Mouse (Mus musculus): ENCODE measurements around the gene Tmem56. TPM values are rescaled to one million over a fixed set of nuclear protein-coding genes. Genes with fewer than 3 reads are reported as not detected.
A peak's percentile ranks its signal among the peaks of the same experiment; 100 is the strongest.

The Tmem56 gene
- polyA plus RNA-seq, 1 experiment: 2.8 TPM

DNA sequence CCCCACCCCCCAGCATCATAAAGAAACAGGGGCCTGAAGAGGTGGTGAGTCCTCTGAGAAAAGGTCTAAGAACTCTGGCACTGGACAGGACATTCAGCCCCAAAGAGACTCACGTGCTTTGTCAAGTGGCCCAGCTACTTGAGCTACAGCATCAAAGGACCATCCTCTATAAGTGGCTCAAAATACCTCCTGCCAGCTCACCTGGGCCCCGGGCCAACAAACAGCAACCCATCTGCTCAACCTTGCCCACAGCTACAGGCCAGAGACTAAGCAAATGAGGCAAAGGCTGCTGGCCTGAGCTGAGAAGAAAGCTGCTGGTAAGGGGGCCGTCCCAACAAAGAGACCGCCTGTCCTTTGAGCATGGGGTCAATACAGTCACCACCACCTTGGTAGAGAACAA lies 5.3 kb downstream of the Tmem56 start:
- DNase-seq (ENCODE audit: low read depth): no peak

- no peak for DNase-seq (ENCODE audit: low read depth)
Observed at GRCm38 (mm10) chr3:121277009-121277408, 5.9 kb downstream of the Tmem56 start.

DNA sequence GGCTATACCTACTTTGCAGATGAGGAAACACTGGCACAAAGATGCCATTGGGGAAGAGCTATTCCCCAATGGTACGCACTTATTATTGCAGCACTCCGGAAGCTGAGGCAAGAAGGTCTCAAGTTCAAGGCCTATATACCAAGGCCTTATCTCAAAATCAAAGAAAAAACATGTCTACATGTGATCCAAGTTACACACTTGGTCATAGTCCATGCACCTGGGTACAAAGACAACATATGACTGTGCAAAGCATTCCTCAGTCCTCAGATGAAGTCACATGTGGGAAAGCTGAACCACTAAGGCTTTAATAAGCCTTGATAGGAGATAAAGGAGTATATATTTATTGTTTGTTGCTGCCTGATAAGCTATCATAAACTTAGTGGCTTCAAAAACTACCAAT lies 8.9 kb downstream of the Tmem56 start:
- DNase-seq (ENCODE audit: low read depth): no peak

DNA sequence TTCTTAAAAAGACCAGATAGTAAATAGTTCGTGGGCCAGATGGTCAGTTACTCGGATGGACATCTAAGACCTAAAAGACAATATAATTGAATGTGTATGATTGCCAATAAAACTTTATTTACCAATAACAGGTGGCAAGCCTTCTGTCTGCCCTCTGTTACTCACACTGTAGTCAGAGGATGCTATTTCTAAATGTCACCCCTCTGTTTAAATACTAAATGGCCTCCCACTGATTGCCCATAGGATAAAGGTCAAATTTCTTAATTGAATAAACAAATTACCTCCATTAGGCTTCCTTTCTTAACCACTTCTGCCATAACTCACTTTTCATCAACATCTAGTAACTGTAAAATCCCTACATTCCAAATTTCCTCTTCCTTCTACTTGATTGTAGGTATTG lies 10.3 kb downstream of the Tmem56 start:
- no peak for DNase-seq (ENCODE audit: low read depth)

DNA sequence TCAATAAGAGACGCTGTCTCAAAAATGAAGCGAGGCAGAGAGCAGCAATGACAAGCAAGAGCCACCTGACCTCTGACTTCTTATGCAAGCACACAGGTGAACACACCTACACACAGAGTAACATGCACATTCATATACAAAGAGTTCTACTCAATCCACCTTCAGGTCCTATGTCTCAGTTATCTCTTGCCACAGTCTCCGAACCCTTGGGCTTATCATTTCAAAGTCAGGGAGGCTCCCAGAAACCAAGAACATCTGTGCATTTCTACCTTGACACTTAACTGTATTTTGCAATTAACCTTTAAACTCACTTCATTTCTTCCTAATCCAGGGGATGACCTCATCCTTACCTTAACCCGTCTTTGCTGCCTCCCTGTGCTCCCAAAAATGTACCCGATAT lies 15.6 kb downstream of the Tmem56 start:
- DNase-seq (ENCODE audit: low read depth): no peak

GRCm38 (mm10) chr3:121264242-121264641 lies 18.7 kb downstream of the Tmem56 start:
- DNase-seq (ENCODE audit: low read depth): no peak

GRCm38 (mm10) chr3:121263205-121263548 lies 19.7 kb downstream of the Tmem56 start:
- DNase-seq (ENCODE audit: low read depth): no peak

DNA sequence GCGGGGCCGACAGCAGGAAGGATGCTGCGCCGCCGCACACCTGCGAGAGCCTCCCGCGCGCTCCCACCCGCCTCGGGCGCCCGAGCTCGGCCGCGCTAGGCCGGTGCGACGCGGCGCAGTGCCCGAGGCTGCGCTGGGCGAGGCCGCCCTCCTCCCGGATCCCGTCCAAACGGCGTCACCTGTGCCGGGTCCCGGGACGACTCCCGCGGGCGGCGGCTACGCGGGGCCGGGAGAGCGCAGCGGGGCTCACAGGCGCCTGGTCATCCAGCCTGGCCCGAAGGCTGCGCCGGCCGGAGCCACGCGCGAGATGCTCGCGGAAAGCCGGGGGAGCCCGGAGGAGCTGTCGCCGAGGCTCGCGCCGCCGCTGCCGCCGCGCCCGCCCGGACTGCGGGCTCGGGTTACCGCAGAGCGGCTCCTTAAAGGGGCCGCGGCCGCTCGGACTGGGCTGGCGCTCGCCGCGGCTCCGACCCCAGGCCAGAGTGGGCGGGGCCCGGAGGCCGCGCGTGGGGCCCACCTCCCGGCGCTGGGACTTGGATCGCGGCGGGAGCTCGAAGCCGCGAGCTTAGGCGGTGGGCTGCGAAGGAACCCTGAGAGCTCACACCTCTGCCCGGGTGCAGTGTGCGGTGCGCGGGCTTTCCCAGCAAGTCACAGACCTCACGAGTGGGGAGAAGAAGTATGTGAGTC lies 20.2 kb downstream of the Tmem56 start:
- no peak for DNase-seq (ENCODE audit: low read depth)

GRCm38 (mm10) chr3:121261939-121262520 lies 20.9 kb downstream of the Tmem56 start:
- no peak for DNase-seq (ENCODE audit: low read depth)

GRCm38 (mm10) chr3:121261251-121261650 lies 21.6 kb downstream of the Tmem56 start:
- DNase-seq (ENCODE audit: low read depth): no peak

- no peak for DNase-seq (ENCODE audit: low read depth)
Observed at GRCm38 (mm10) chr3:121260831-121261230, 22.1 kb downstream of the Tmem56 start.

DNA sequence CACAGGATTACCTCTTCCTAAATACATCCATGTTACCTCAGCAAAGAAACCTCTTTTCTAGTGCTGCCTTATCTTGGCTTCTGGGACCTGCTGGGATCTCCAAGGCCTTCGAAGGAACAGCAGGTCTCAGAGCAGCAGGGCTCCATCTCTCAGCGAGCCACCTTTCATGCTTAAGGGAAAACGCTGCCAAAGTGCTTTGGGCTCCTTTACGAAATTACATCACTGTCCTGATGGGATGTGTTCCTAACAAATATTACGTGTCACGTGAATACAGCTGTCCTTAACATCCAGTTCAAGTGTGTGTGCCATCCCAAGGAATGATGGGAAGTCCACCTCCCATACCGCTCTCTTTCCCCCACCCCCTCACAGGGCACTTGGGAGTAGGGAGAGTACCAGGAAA lies 22.9 kb downstream of the Tmem56 start:
- no peak for DNase-seq (ENCODE audit: low read depth)

DNA sequence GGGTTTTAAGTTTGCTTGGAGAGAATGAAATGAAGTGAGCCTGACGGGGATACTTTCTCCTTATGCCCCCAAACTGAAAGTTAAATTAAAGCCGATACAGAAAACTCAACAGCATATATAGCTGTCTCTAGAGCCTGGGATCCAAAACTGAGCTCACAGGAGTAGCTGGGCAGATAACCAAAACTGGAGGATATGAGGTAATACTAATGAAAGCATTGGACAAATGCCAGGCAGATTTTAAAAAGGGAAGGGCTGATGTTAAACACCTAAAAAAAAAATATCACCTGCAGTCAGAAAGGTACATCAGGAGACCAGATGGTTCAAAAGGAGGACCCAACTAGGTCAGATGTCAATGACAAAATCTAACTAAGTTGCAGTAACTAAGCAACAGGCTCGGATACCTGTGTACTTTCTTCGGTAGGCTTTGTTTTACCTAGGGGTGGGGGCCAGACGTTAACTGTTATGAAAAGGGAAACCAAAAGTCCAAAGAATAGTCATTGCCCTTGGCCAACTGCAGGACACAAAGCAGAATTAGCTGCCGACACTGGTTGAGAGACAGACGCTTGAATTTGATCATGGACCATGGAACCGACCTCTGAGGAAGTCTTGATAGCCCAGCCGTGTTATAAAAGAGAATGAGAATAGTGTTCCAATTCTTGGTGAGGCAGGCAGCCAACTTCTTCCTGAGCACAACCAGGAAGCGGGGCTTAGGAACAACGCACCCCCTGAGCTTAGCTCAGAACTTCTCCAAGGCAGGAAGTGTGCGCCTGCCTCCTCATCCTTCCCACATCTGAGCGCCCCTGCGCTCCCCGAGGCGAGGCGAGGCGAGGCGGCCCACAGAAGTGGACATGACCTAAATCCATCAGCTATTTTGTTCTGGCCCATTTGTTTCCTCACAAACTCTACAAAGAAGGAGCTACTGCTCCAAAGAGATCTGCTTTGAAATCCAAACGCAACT lies 24.1 kb downstream of the Tmem56 start:
- no peak for DNase-seq (ENCODE audit: low read depth)

DNA sequence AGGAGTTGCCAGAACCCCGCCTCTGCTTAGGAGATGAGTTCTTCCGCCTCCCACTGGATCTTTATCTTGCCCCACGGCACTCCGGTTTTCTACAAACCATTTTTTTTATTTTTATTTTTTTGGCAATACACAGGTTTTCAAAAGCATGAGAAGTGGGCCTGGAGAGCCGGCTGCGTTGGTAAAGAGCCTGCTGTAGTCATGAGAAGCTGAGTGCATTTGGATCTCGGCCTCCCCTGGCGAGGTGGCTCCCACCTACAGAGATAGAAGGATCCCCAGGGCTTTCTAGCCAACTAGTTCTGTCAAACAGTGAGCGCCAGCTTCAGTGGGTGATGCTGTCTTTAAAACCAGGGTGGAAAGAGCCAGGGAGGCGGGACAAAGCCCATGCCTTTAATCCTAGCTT lies 25.5 kb downstream of the Tmem56 start:
- DNase-seq (ENCODE audit: low read depth): no peak

GRCm38 (mm10) chr3:121256131-121256530 lies 26.8 kb downstream of the Tmem56 start:
- DNase-seq (ENCODE audit: low read depth): no peak

DNA sequence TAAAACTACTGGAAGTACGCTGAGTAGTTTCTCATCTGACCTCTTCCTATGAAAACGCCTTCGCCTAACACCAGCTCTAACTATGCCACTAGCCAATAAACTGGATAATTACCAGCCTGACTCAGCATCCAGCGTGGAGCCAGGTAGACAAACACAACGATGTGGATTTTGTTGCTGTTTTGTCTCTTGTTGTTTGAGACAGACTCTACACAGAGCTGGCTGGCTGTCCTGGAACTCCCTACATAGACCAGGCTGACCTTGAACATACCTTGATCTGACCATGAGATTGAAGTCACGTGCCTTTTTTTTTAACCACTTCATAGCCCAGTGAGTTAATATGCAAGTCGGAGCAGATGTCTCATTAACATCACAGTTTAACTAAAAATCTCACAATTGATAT lies 27.4 kb downstream of the Tmem56 start:
- no peak for DNase-seq (ENCODE audit: low read depth)

DNA sequence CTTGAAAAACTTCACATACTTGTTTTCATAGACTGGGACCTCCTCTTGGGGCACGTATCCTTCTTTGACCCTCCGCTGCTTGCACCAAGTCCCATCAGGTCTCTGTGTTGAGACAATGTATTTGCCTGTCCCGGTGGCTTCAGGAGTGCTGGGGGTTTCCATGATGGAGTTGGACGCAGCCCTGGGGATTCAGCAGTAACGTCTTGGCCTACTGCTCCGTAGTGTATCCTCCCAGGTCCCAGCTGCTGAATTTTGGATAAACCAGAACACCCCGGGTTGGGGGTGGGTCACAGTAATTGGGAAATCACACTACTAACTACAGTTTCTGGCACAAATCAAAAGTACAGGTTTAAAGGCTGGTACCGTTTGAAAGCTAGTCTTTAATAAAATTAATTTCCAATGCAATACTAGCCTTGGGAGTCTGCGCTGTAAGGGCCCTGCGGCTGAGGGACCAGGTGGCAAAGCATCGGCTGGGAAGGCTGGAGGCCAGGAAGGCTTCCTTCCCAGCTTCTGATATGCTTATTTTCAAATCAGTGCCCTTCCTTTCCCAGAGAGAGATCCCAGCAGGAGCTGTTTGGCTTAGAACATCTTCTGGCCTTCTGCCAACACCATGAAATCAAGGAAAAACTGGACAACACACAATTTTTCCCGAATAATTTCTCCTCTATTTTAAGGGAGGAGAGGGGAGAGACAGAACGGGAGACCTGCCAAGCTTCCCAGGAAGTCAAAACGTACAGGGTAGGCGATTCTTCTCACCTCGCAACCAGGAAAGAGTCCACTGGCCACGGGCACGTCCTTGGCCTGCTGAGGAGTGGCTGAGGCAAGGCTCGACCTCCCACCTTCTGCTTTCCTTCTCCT lies 32.1 kb downstream of the Tmem56 start:
- DNase-seq (ENCODE audit: low read depth): no peak

DNA sequence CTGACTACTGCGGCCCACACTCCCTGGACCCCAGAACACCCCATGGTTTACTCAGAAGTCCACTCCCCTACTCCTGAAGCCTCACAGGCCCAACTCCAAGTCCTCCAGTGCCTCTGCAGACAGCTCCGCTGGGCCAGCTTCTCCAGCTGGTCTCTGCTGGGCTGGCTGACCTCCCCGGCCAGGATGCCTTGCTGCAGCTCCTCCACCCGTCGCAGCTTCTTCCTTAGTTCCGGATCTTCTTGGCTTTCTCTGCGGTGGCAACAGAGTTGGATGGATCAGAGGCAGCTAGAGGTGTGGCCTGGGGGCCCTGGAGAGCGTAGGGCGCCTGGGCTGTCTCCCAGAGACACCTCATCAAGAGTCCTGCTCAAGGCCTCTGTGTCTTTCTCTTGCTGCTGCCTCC lies 32.9 kb downstream of the Tmem56 start:
- no peak for DNase-seq (ENCODE audit: low read depth)

DNA sequence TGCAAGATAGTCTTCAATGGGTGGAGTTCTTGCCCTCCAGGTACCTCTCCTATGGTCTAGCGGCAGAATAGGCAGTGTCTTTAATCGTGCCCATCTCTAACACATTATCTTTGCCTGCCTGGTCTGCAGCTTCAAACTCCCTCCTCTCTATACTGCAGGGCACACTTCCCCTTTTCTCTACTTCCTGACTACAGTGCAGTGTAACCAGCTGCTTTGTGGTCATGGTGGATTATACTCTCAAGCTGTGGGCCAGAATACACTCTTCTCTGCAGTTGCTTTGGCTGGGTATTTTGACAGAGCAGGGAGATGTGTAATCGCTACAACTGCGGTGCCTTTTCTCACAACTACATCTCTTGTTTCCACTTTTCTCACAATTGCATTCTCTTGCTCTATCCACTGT lies 40.0 kb downstream of the Tmem56 start:
- DNase-seq (ENCODE audit: low read depth): peak; percentile 88

- DNase-seq (ENCODE audit: low read depth): peak; percentile 73
Observed at GRCm38 (mm10) chr3:121242111-121242936, 40.6 kb downstream of the Tmem56 start.

Measured in gonadal fat pad, adult 2 months (tissue).